Mouse (Mus musculus): Measurements from ENCODE around the gene Fdx1l. TPM values are rescaled to one million over a fixed set of nuclear protein-coding genes. Genes with fewer than 3 reads are reported as not detected.

Gene Fdx1l
- total and polyA plus RNA-seq, 2 experiments from 2014 or later, result 86.5 to 95.6 TPM

DNA sequence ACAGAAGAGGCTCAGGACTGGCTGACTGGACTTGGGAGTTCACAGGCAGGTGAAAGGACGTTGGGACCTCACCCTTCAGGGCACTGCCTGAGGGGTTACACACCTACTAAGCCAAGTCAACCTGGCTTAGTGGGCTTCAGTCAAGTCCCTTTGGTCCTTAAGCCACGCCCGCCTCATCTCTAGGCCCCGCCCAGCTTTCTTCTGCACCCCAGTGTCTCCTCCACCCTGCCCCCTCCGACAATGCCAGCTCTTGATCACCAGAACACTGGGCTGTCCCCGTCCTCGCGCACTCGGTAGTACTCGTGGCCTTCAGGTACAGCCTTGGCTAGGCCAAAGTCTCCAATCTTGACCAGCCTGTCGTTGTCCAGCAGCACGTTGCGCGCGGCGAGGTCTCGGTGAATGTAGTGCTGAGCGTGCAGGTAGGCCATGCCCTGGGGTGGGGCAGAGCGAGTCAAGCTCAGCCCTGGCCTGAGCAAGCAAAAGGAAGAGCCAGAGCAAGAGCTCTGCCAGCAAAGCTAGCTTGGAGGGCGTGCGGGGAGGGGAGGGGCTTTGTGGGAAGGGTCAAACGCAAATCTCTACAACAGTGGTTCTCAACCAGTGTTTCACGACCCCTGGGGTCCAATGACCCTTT, 34.3 kb upstream of the Fdx1l start:
- DNase-seq (ENCODE audit: low spot score) (no peak), ATAC-seq (no peak)
- Histone ChIP-seq H3K4me3 (ENCODE audit: low read length) (no peak overlapping the region), H3K27me3 (ENCODE audit: insufficient read depth, low read length) (no peaks in the 10 kb centered on the region), H3K36me3 (ENCODE audit: insufficient read depth, low read length) (0 out of 2 replicates have a peak, but pooled peaks cover 8% of the 10 kb centered on the region), H3K9ac (replicated peaks; ENCODE audit: low read length) (no peak overlapping the region), H3K9me3 (ENCODE audit: low read length) (no peaks in the 10 kb centered on the region), H3K4me2 (ENCODE audit: low read depth, low read length) (no peak overlapping the region), H3K27ac (no peak overlapping the region), H3K4me1 (ENCODE audit: insufficient read depth, low read length) (no peaks in the 10 kb centered on the region)
- TF ChIP-seq CTCF (IDR thresholded peaks at IDR 0.05; ENCODE audit: low read depth), result no peak
- WGBS, result 45% methylated on average over 23 of the region's 23 CpGs

DNA sequence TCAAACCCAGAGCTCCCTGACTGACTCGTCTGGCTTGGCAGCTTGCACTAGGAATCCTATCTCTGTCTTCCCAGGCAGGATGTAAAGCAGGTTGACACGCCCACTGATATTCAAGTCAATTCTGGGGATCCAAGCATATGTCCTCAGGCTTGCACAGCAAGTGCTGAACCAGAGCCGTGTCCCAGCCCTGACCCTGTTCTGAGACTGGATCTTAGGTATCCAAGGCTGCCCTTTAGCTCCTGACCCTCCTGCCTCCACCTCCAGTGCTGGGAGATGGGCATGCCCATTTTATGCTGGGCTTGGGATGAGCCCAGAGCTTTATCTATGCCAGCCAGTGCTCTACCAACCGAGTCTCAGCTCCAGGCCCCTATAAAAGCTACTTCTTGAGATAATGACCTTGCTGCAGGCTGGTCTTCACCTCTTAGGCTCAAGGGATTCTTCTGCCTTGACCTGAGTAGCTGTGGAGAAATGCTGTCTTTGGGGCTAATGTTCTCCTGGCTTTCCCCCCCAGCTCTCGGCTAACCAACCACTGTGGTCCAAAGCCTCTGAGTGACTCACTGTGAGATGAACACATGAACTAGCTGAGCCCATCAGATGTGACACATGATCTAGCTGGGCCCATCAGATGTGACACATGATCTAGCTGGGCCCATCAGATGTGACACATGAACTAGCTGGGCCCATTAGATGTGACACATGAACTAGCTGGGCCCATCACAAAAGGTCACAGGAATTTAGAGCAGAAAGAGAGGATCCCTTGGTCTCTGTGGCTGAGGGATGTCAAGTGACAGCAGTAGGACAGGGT, 32.5 kb upstream of the Fdx1l start:
- H3K4me1 ChIP-seq (ENCODE audit: insufficient read depth, low read length), result no peaks in the 10 kb centered on the region
- no peak for ATAC-seq
- WGBS, result 82% methylated on average over 5 of the region's 5 CpGs
- no peak for TF ChIP-seq CTCF (IDR thresholded peaks at IDR 0.05; ENCODE audit: low read depth)
- no peak overlapping the region for H3K4me2 ChIP-seq (ENCODE audit: low read depth, low read length)
- no peak overlapping the region for H3K27ac ChIP-seq
- no peak for DNase-seq (ENCODE audit: low spot score)
- no peaks in the 10 kb centered on the region for H3K9me3 ChIP-seq (ENCODE audit: low read length)
- H3K36me3 ChIP-seq (ENCODE audit: insufficient read depth, low read length), result 0 out of 2 replicates have a peak, but pooled peaks cover 8% of the 10 kb centered on the region
- H3K4me3 ChIP-seq (ENCODE audit: low read length), result no peak overlapping the region
- H3K27me3 ChIP-seq (ENCODE audit: insufficient read depth, low read length), result no peaks in the 10 kb centered on the region
- no peak overlapping the region for H3K9ac ChIP-seq (replicated peaks; ENCODE audit: low read length)

DNA sequence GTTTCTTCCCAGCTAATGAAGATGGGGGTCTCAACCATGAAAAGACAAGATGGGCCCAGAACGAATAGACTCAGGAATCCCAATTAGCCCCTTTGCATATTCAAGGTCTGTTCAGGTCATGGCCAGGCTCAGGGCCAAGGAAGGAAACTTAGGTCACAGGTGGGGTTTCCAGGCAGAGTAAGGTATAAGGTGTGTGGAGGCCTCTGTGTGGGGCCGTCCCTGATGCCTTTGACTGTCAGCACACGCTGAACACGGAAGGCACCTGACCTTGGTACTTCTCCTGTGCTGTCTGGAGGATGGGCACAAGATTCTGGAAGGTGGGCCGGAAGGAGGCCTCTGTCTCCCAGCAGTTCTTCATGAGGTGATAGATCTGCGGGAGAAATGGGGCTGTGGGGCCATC, 31.4 kb upstream of the Fdx1l start:
- DNase-seq (ENCODE audit: low spot score) (no peak), ATAC-seq (no peak)
- TF ChIP-seq CTCF (IDR thresholded peaks at IDR 0.05; ENCODE audit: low read depth), result no peak
- Histone ChIP-seq H3K4me3 (ENCODE audit: low read length) (no peak overlapping the region), H3K36me3 (ENCODE audit: insufficient read depth, low read length) (0 out of 2 replicates have a peak, but pooled peaks cover 8% of the 10 kb centered on the region), H3K4me2 (ENCODE audit: low read depth, low read length) (no peak overlapping the region), H3K27ac (no peak overlapping the region), H3K27me3 (ENCODE audit: insufficient read depth, low read length) (no peaks in the 10 kb centered on the region), H3K4me1 (ENCODE audit: insufficient read depth, low read length) (no peaks in the 10 kb centered on the region), H3K9me3 (ENCODE audit: low read length) (no peaks in the 10 kb centered on the region), H3K9ac (replicated peaks; ENCODE audit: low read length) (no peak overlapping the region)
- WGBS, result 93% methylated on average over 6 of the region's 6 CpGs

DNA sequence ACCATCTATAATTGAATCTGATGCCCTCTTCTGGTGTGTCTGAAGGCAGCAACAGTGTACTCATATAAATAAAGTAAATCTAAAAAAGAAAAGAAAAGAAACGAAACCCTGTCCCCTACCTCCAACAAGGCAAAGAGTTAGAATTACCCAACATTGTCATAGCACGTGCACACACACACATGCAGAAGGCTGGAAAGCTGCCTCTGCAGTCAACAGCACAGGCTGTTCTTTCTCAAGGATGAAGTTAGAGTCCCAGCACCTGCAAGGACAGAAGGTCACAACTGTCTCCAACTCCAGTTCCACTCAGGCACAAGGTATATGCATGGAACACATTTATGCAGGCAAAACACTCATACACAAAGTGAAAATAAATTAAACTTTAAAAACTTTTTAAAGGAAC, 28.7 kb upstream of the Fdx1l start:
- no peak overlapping the region for H3K4me2 ChIP-seq (ENCODE audit: low read depth, low read length)
- H3K27ac ChIP-seq, result no peak overlapping the region
- ATAC-seq, result no peak
- H3K4me3 ChIP-seq (ENCODE audit: low read length), result no peak overlapping the region
- no peaks in the 10 kb centered on the region for H3K4me1 ChIP-seq (ENCODE audit: insufficient read depth, low read length)
- H3K9me3 ChIP-seq (ENCODE audit: low read length), result no peaks in the 10 kb centered on the region
- DNase-seq (ENCODE audit: low spot score), result no peak
- 92% methylated on average over 2 of the region's 2 CpGs for WGBS
- no peaks in the 10 kb centered on the region for H3K27me3 ChIP-seq (ENCODE audit: insufficient read depth, low read length)
- no peak overlapping the region for H3K9ac ChIP-seq (replicated peaks; ENCODE audit: low read length)
- TF ChIP-seq CTCF (IDR thresholded peaks at IDR 0.05; ENCODE audit: low read depth), result no peak
- H3K36me3 ChIP-seq (ENCODE audit: insufficient read depth, low read length), result no peaks in the 10 kb centered on the region

DNA sequence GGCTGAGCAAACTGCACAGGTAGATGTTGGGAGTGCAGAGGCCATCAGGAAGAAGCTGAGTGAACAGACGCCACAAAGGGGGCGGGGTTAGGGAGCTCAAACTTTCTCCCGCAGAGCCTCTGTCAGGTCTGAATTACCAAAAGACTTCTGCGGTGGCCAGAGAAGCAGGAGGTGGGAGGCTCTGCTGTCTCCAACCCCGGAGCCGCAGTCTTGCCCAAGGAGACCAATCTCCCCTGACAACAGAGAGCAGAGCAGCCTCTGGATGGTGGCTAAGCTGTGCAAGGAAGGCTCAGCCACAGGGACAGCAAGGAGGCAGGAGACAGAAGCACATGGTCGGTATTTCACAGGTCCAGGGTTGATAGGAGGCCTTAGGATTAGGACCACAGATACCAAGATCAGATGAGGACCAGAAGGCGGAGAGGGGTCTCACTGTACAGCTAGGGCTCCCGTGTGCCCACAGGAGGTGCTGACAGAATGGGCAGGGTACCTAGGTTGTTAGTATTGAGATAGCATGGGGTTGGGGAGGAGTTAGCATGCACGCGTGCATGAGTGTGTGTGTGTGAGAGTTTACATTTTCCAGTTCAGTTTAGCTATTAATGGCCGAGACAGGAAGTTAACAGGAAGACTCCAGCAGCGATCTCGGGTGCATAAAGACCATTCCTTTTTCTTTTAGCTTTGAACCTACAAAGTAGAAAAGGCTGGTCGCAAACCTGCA, 27.2 kb upstream of the Fdx1l start:
- no peak overlapping the region for H3K9ac ChIP-seq (replicated peaks; ENCODE audit: low read length)
- DNase-seq (ENCODE audit: low spot score), result peak; percentile 6
- WGBS, result 30% methylated on average over 15 of the region's 15 CpGs
- no peak overlapping the region for H3K27ac ChIP-seq
- no peaks in the 10 kb centered on the region for H3K4me1 ChIP-seq (ENCODE audit: insufficient read depth, low read length)
- ATAC-seq, result peak; percentile 69; the same call in 1 of the 2 replicates
- TF ChIP-seq CTCF (IDR thresholded peaks at IDR 0.05; ENCODE audit: low read depth), result no peak
- no peak overlapping the region for H3K4me3 ChIP-seq (ENCODE audit: low read length)
- no peaks in the 10 kb centered on the region for H3K9me3 ChIP-seq (ENCODE audit: low read length)
- no peaks in the 10 kb centered on the region for H3K27me3 ChIP-seq (ENCODE audit: insufficient read depth, low read length)
- no peaks in the 10 kb centered on the region for H3K36me3 ChIP-seq (ENCODE audit: insufficient read depth, low read length)
- H3K4me2 ChIP-seq (ENCODE audit: low read depth, low read length), result no peak overlapping the region

DNA sequence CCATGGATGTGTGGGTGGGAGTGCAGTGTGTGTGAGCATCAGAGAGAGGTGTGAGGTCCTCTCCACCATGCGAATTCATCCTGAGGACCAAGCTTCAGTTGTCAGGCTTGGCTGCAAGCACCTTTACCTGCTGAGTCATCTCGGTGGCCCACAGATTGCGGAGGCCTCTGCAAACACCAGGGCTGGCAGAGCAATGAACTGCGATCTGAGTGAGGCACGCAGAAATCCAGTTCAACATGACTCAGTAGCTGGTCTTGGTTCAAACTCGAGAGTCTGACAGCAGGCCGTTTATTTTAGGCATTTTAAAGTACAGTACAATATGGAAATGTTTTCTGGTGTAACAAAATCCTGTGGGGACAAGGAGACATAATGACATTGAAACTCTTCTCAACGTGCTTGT, 24.4 kb upstream of the Fdx1l start:
- Histone ChIP-seq H3K27ac (no peak overlapping the region), H3K4me1 (ENCODE audit: insufficient read depth, low read length) (no peaks in the 10 kb centered on the region), H3K36me3 (ENCODE audit: insufficient read depth, low read length) (no peaks in the 10 kb centered on the region), H3K9me3 (ENCODE audit: low read length) (no peaks in the 10 kb centered on the region), H3K27me3 (ENCODE audit: insufficient read depth, low read length) (no peaks in the 10 kb centered on the region), H3K9ac (replicated peaks; ENCODE audit: low read length) (no peak overlapping the region), H3K4me2 (ENCODE audit: low read depth, low read length) (no peak overlapping the region), H3K4me3 (ENCODE audit: low read length) (no peak overlapping the region)
- DNase-seq (ENCODE audit: low spot score) (no peak), ATAC-seq (no peak)
- no peak for TF ChIP-seq CTCF (IDR thresholded peaks at IDR 0.05; ENCODE audit: low read depth)
- WGBS, result 85% methylated on average over 8 of the region's 8 CpGs

Data from hindbrain, postnatal 0 days (tissue).